In the genomic region with DNA sequence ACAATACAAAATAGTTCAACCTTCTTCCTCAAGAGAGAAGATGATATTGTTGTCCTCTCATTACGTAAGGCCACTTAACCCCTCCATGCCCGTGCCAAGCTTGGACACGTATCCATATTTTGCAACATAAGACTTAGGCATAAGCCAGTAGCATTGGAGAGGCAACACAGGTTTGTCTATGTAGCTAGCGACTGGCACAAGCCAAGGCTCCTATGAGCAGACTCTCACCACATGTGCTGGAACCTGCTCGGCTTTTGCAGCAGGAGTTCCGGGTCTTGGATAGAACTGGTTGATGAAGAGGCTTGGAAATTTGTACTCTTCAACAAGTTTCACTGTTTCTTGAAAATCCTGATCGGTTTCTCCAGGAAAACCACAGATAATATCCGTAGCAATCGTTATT, we compare ENCODE assay signal across 21 mouse cellular contexts.
A peak's percentile ranks its signal among the peaks of the same experiment; 100 is the strongest.
DNase-seq lines count a peak whose midpoint lies in the region; ATAC-seq and TF ChIP-seq lines count a peak whose summit lies in the region.
"Had no signal": no experiment of that assay in that cellular context is flagged by ENCODE, and none has a peak within 500 bp of the region (broad histone marks: within the 10 kb centered on the region; RNA-seq: fewer than 3 reads in every experiment).

No protein-coding gene starts in this region.

- H3K27me3 ChIP-seq in heart, adult 2 months (ENCODE audit: control insufficient read depth, insufficient read depth, low read length), result no peaks in the 10 kb centered on the region
- H3K27me3 ChIP-seq in liver, embryonic 11.5 days (replicated peaks; ENCODE audit: control insufficient read depth, insufficient read depth, low read length), result no peaks in the 10 kb centered on the region
- H3K27me3 ChIP-seq: embryonic facial prominence, embryonic 13.5 days; forebrain, embryonic 15.5 days; hindbrain, embryonic 12.5 days had no signal

- no peaks in the 10 kb centered on the region for H3K9me3 ChIP-seq in liver, embryonic 11.5 days (ENCODE audit: control insufficient read depth, low read length)
- H3K9me3 ChIP-seq: embryonic facial prominence, embryonic 13.5 days; forebrain, embryonic 15.5 days; heart, embryonic 10.5 days; hindbrain, embryonic 12.5 days had no signal

- no peak overlapping the region for H3K4me3 ChIP-seq in heart, adult 2 months
- H3K4me3 ChIP-seq in liver, embryonic 11.5 days (ENCODE audit: low read depth, low read length), result no peak overlapping the region
- H3K4me3 ChIP-seq: embryonic facial prominence, embryonic 13.5 days; erythroblast, embryonic 14.5 days; forebrain, embryonic 15.5 days; heart, embryonic 10.5 days; hindbrain, embryonic 12.5 days had no signal

- intact Hi-C loops in heart, adult 2 months (cut with DNase I), result no loop called here

- peaks cover 1% of the 10 kb centered on the region for H3K4me1 ChIP-seq in heart, adult 2 months (ENCODE audit: control insufficient read depth, insufficient read depth, low read length)
- no peaks in the 10 kb centered on the region for H3K4me1 ChIP-seq in liver, embryonic 11.5 days (replicated peaks; ENCODE audit: control insufficient read depth, insufficient read depth, low read length)
- H3K4me1 ChIP-seq: embryonic facial prominence, embryonic 13.5 days; forebrain, embryonic 15.5 days; hindbrain, embryonic 12.5 days had no signal

- WGBS in heart, adult 2 months, result 77% methylated on average over 9 of the region's 9 CpGs
- 94% methylated on average over 9 of the region's 9 CpGs for WGBS in liver, embryonic 11.5 days

- no peak overlapping the region for H3K27ac ChIP-seq in heart, adult 2 months
- H3K27ac ChIP-seq in liver, embryonic 11.5 days (ENCODE audit: low read depth, low read length), result no peak overlapping the region
- H3K27ac ChIP-seq: embryonic facial prominence, embryonic 13.5 days; forebrain, embryonic 15.5 days; heart, embryonic 10.5 days; hindbrain, embryonic 12.5 days had no signal

- peaks cover 2% of the 10 kb centered on the region for H3K36me3 ChIP-seq in heart, adult 2 months (ENCODE audit: control insufficient read depth, insufficient read depth, low read length)
- no peaks in the 10 kb centered on the region for H3K36me3 ChIP-seq in liver, embryonic 11.5 days (ENCODE audit: control insufficient read depth, insufficient read depth, low read length)
- H3K36me3 ChIP-seq: embryonic facial prominence, embryonic 13.5 days; forebrain, embryonic 15.5 days; hindbrain, embryonic 12.5 days had no signal

- no peak for TF ChIP-seq CTCF in heart, adult 2 months (IDR thresholded peaks at IDR 0.05)

- DNase-seq in heart, adult 11 months, result peak; percentile 78
- DNase-seq in heart, adult 2 months, result no peak
- peak; percentile 14 for DNase-seq in cerebellum, adult 8-10 months
- DNase-seq in cerebellum, postnatal 14 days, result peak; percentile 19 to 40
- DNase-seq in fat pad, adult 2 months (ENCODE audit: extremely low read depth, low read depth, low spot score), result peak; percentile 37
- no peak for DNase-seq in kidney, adult 11 months
- no peak for DNase-seq in liver, embryonic 11.5 days (ENCODE audit: low spot score)
- DNase-seq in adrenal gland, adult 18-20 months (ENCODE audit: low spot score in 2 of 2), result no peak
- DNase-seq: adrenal gland, postnatal 10 days; gastrocnemius, postnatal 14 days; heart, postnatal 10 days; heart, postnatal 4 days; kidney, adult 9 months had no signal

- no peak for TF ChIP-seq EP300 in heart, adult 2 months (IDR thresholded peaks at IDR 0.05; ENCODE audit: insufficient read depth, low read depth, low read length)

- no peak overlapping the region for H3K4me2 ChIP-seq in liver, embryonic 11.5 days
- H3K4me2 ChIP-seq: embryonic facial prominence, embryonic 13.5 days; forebrain, embryonic 15.5 days; hindbrain, embryonic 12.5 days had no signal

- H3K79me2 ChIP-seq in heart, adult 2 months (replicated peaks; ENCODE audit: control insufficient read depth, insufficient read depth, low read length), result no peaks in the 10 kb centered on the region

- ATAC-seq in liver, embryonic 11.5 days (replicated peaks; ENCODE audit: low FRiP score), result no peak
- ATAC-seq: forebrain, embryonic 15.5 days; hindbrain, embryonic 16.5 days; inflammation-experienced regulatory T-cells, adult 6 months; intestine, postnatal 0 days had no signal

- no peak overlapping the region for H3K9ac ChIP-seq in heart, adult 2 months (ENCODE audit: low read depth, low read length)
- H3K9ac ChIP-seq in liver, embryonic 11.5 days (ENCODE audit: low read depth, low read length), result no peak overlapping the region
- H3K9ac ChIP-seq: embryonic facial prominence, embryonic 13.5 days; forebrain, embryonic 15.5 days; hindbrain, embryonic 12.5 days had no signal

- no peak for TF ChIP-seq POLR2A in heart, adult 2 months (IDR thresholded peaks at IDR 0.05; ENCODE audit: insufficient read depth, low read depth, low read length)

Comparison
In these comparisons a context has a peak if more than half of its experiments do, and no peak if none do; other contexts are left out.
1. DNase-seq: peak in heart, adult 11 months (single experiment), cerebellum, adult 8-10 months (single experiment), cerebellum, postnatal 14 days (2 of 2) and fat pad, adult 2 months (single experiment); none in heart, adult 2 months (0 of 2), kidney, adult 11 months (single experiment), liver, embryonic 11.5 days (single experiment) and adrenal gland, adult 18-20 months (0 of 2).